Mouse (Mus musculus) limb, embryonic 12.5 days (tissue): ENCODE measurements at regions not wholly inside any gene's neighbourhood (a gene's known extent, or its start where the extent isn't known, plus 50 kb on each side); places are given as distances from the start of the nearest gene placed in this dataset.

Experiments
- ATAC-seq: fragments of 200-750 bp; cut with Nextera tagmentation; 2 replicates; pipeline ENCODE4 v1.8.0; 2017; ENCODE audit warnings: low read depth, moderate TSS enrichment; ENCODE audit not compliant: insufficient number of reproducible peaks, insufficient read depth, low FRiP score, low TSS enrichment
- H3K27ac ChIP-seq: fragments of 300-500 bp; sonication (generic); 2 replicates; pipeline ENCODE4 v1.5.1; 2016; ENCODE audit warnings: mild to moderate bottlenecking, moderate library complexity
- H3K27me3 ChIP-seq: fragments of 300-500 bp; sonication (generic); 2 replicates; pipeline ENCODE4 v1.6.1; 2016; ENCODE audit warnings: mild to moderate bottlenecking, moderate library complexity
- H3K36me3 ChIP-seq: fragments of 300-500 bp; sonication (generic); 2 replicates; pipeline ENCODE4 v1.6.1; 2016; ENCODE audit warnings: mild to moderate bottlenecking, moderate library complexity
- H3K4me1 ChIP-seq: fragments of 300-500 bp; sonication (generic); replicated peaks from 2 replicates; pipeline ENCODE4 v1.6.1; 2016
- H3K4me2 ChIP-seq: fragments of 300-500 bp; sonication (generic); 2 replicates; pipeline ENCODE4 v1.6.1; 2016; ENCODE audit warnings: mild to moderate bottlenecking, moderate library complexity
- H3K4me3 ChIP-seq: fragments of 300-500 bp; sonication (generic); replicated peaks from 2 replicates; pipeline ENCODE4 v1.5.1; 2016; ENCODE audit warnings: mild to moderate bottlenecking
- H3K9ac ChIP-seq: fragments of 300-500 bp; sonication (generic); replicated peaks from 2 replicates; pipeline ENCODE4 v1.6.1; 2016; ENCODE audit warnings: mild to moderate bottlenecking, moderate library complexity
- H3K9me3 ChIP-seq: fragments of 300-500 bp; sonication (generic); 2 replicates; pipeline ENCODE4 v1.6.1; 2016; ENCODE audit warnings: mild to moderate bottlenecking, moderate library complexity
- WGBS: fragments of 180-500 bp; shearing (Covaris S2); methylation state at CpG from one replicate; pipeline ENCODE4 v1.1.7; 2016; 5-methylcytosine and 5-hydroxymethylcytosine counted together

- ATAC-seq, result no peak
- WGBS, result 30% methylated on average over 3 of the region's 3 CpGs
- no peak overlapping the region for H3K4me3 ChIP-seq
- H3K4me1 ChIP-seq, result no peaks in the 10 kb centered on the region
- H3K4me2 ChIP-seq, result no peak overlapping the region
- no peaks in the 10 kb centered on the region for H3K9me3 ChIP-seq
- no peak overlapping the region for H3K9ac ChIP-seq
- H3K36me3 ChIP-seq, result no peaks in the 10 kb centered on the region
- no peaks in the 10 kb centered on the region for H3K27me3 ChIP-seq
- H3K27ac ChIP-seq, result 0 out of 2 replicates have a peak overlapping the region, but pooled peaks have one; percentile 9
These were observed 1130.7 kb downstream of the Gsdmc2 start for GRCm38 (mm10) chr15:62714265-62714664.

- no peaks in the 10 kb centered on the region for H3K9me3 ChIP-seq
- H3K27ac ChIP-seq, result no peak overlapping the region
- ATAC-seq, result no peak
- no peaks in the 10 kb centered on the region for H3K27me3 ChIP-seq
- H3K4me2 ChIP-seq, result no peak overlapping the region
- no peaks in the 10 kb centered on the region for H3K4me1 ChIP-seq
- H3K9ac ChIP-seq, result no peak overlapping the region
- 83% methylated on average over 9 of the region's 9 CpGs for WGBS
- H3K4me3 ChIP-seq, result no peak overlapping the region
- no peaks in the 10 kb centered on the region for H3K36me3 ChIP-seq
These were observed 1132.3 kb downstream of the Gsdmc2 start for GRCm38 (mm10) chr15:62712543-62713131.

DNA sequence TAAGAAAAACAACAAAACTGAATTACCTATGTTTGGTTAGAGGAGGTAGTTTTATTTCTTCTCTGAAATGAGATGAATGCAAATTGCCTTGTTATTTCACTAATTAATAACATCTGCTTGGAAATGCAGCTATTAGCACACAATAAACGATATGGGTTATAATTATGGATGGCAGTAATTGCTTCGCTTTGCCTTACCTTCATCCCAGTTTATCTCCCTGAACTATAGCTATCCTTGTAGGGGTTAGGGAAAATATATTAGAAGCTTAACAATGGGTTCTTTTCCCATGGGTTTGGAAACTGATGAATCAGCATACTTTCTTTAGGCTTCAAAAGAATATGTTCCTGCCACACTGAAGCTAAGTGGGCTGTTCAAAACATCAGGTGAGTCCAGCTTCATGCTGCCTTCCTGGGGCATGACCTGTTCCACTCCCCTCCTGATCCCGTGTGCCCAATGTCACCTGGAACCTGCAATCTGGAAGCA lies 1132.9 kb downstream of the Gsdmc2 start:
- H3K4me2 ChIP-seq, result no peak overlapping the region
- no peak overlapping the region for H3K27ac ChIP-seq
- H3K36me3 ChIP-seq, result no peaks in the 10 kb centered on the region
- no peak overlapping the region for H3K4me3 ChIP-seq
- H3K9me3 ChIP-seq, result no peaks in the 10 kb centered on the region
- no peaks in the 10 kb centered on the region for H3K4me1 ChIP-seq
- no peaks in the 10 kb centered on the region for H3K27me3 ChIP-seq
- ATAC-seq, result no peak
- WGBS, result 71% methylated on average over 3 of the region's 3 CpGs
- no peak overlapping the region for H3K9ac ChIP-seq

- no peak for ATAC-seq
- no peak overlapping the region for H3K4me2 ChIP-seq
- no peaks in the 10 kb centered on the region for H3K36me3 ChIP-seq
- no peaks in the 10 kb centered on the region for H3K27me3 ChIP-seq
- H3K9me3 ChIP-seq, result no peaks in the 10 kb centered on the region
- H3K27ac ChIP-seq, result no peak overlapping the region
- H3K4me3 ChIP-seq, result no peak overlapping the region
- no peaks in the 10 kb centered on the region for H3K4me1 ChIP-seq
- H3K9ac ChIP-seq, result no peak overlapping the region
- 85% methylated on average over 2 of the region's 2 CpGs for WGBS
These were observed 1135.4 kb downstream of the Gsdmc2 start for GRCm38 (mm10) chr15:62709546-62709945.

- no peak for ATAC-seq
- Histone ChIP-seq H3K9ac (no peak overlapping the region), H3K27ac (no peak overlapping the region), H3K4me3 (no peak overlapping the region), H3K4me2 (no peak overlapping the region), H3K9me3 (no peaks in the 10 kb centered on the region), H3K4me1 (peaks cover 3% of the 10 kb centered on the region; the same call in 1 of the 2 replicates), H3K27me3 (no peaks in the 10 kb centered on the region), H3K36me3 (no peaks in the 10 kb centered on the region)
- 59% methylated on average over 1 of the region's 1 CpGs for WGBS
These were observed 1146.4 kb downstream of the Gsdmc2 start for GRCm38 (mm10) chr15:62698559-62698958.

DNA sequence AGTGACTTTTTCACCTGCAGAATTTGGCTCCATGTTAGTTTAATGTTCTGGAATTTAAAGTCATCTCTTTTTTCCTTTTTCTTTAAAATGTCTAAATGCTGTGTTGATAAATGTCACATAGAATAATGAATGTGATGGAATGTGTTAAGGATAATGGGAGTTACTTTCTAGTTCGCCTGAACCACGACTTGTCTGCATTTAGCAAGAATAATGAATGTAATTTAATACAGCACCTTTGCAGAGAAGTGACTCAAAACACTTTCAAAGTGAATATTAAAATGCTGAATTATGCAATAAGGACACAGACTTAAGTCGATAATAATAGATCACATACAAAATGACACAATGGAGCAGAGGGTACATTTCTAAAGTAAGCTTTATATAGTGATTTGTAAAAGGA lies 1150.2 kb downstream of the Gsdmc2 start:
- Histone ChIP-seq H3K9me3 (no peaks in the 10 kb centered on the region), H3K4me1 (peaks cover 3% of the 10 kb centered on the region; the same call in 1 of the 2 replicates), H3K36me3 (no peaks in the 10 kb centered on the region), H3K27ac (no peak overlapping the region), H3K4me3 (no peak overlapping the region), H3K9ac (no peak overlapping the region), H3K4me2 (no peak overlapping the region), H3K27me3 (no peaks in the 10 kb centered on the region)
- 74% methylated on average over 3 of the region's 3 CpGs for WGBS
- no peak for ATAC-seq

DNA sequence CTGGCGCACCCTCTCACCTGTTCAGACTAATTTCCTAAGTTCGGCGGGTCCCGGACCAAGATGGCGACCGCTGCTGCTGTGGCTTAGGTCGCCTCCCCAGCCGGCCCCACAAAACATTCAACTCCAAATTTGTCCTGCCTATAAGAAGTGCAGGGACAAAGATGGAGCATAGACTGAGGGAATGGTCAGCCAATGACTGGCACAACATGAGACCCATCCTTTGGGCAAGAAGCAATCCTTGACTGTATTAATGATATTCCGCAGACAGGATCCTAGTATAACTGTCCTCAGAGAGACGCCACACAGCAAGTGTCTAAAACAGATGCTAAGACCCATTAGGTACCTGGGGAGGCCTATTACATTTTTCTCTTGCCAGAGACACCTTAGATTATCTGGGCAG lies 1151.3 kb downstream of the Gsdmc2 start:
- no peak for ATAC-seq
- Histone ChIP-seq H3K4me2 (no peak overlapping the region), H3K9me3 (no peaks in the 10 kb centered on the region), H3K36me3 (no peaks in the 10 kb centered on the region), H3K27ac (no peak overlapping the region), H3K27me3 (no peaks in the 10 kb centered on the region), H3K4me3 (no peak overlapping the region), H3K9ac (no peak overlapping the region), H3K4me1 (peaks cover 3% of the 10 kb centered on the region; the same call in 1 of the 2 replicates)
- WGBS, result 98% methylated on average over 7 of the region's 10 CpGs

DNA sequence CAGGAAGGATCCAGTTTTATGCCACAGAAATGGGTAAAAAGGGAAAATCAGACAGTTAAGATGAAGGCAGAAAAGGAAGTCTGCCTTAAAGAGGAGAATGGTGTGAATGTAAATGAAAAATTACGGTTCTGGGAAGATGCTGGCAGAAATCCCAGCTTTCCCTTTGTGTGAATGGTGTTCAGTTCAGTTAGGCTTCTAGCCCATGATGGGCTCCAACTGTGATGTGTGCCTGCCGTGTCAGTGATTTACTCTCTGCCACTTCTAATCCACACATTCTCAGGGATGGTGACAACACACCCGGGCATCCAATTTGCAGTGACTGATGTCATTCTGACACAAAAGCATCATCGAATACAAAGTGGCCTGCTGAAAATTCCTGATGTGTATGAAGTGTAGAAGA lies 1171.6 kb downstream of the Gsdmc2 start:
- H3K4me1 ChIP-seq, result no peaks in the 10 kb centered on the region
- no peaks in the 10 kb centered on the region for H3K9me3 ChIP-seq
- H3K27me3 ChIP-seq, result no peaks in the 10 kb centered on the region
- no peak overlapping the region for H3K27ac ChIP-seq
- no peak overlapping the region for H3K4me3 ChIP-seq
- H3K36me3 ChIP-seq, result no peaks in the 10 kb centered on the region
- no peak overlapping the region for H3K9ac ChIP-seq
- no peak overlapping the region for H3K4me2 ChIP-seq
- WGBS, result 81% methylated on average over 4 of the region's 4 CpGs
- no peak for ATAC-seq

DNA sequence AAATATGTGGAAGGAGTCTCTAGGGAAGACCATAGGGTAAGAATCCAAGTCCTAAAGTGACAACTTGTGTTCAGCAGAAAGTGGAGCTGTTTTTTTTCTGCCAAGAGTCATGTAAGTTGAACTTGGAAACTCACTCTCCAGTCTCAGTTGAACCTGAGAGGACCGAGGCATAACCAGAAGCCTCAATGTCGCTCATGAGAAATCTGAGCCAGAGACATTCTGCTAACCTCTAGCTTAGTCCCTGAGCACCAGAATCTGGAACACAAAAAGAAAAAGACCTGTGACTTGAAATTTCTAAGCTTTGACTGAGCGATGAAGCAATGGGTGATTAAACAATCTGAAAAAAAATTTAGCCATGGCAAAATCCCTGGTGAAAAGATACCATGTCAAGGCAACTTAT lies 1175.0 kb downstream of the Gsdmc2 start:
- no peaks in the 10 kb centered on the region for H3K9me3 ChIP-seq
- no peaks in the 10 kb centered on the region for H3K36me3 ChIP-seq
- no peak overlapping the region for H3K27ac ChIP-seq
- no peak for ATAC-seq
- H3K27me3 ChIP-seq, result no peaks in the 10 kb centered on the region
- H3K4me1 ChIP-seq, result no peaks in the 10 kb centered on the region
- H3K4me3 ChIP-seq, result no peak overlapping the region
- H3K9ac ChIP-seq, result no peak overlapping the region
- WGBS, result 91% methylated on average over 3 of the region's 3 CpGs
- H3K4me2 ChIP-seq, result no peak overlapping the region

- Histone ChIP-seq H3K4me1 (no peaks in the 10 kb centered on the region), H3K27ac (no peak overlapping the region), H3K9me3 (no peaks in the 10 kb centered on the region), H3K36me3 (no peaks in the 10 kb centered on the region), H3K27me3 (no peaks in the 10 kb centered on the region), H3K4me3 (no peak overlapping the region), H3K9ac (no peak overlapping the region), H3K4me2 (no peak overlapping the region)
- no peak for ATAC-seq
- 76% methylated on average over 4 of the region's 4 CpGs for WGBS
These were observed 1185.9 kb downstream of the Gsdmc2 start for GRCm38 (mm10) chr15:62659096-62659495.

DNA sequence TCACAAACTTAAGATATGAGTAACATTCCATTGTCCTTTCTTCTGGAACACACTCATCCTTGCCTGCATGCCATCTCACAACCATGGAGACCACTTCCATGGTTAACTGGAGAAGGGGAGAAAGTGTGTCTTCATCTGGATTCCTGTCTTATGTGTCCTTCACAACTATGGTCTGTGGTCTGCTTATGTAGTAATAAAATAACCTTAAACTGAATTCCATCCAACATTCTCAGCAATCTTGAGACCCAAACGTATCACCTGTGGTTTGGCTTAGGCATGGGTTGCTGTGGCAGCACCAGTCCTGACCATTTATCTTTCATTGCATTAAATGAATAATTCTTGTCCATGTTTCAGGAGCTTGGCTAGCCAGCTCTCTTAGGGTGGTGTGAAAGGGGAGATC lies 1186.3 kb downstream of the Gsdmc2 start:
- WGBS, result 88% methylated on average over 1 of the region's 1 CpGs
- Histone ChIP-seq H3K9me3 (no peaks in the 10 kb centered on the region), H3K27ac (no peak overlapping the region), H3K4me1 (no peaks in the 10 kb centered on the region), H3K4me3 (no peak overlapping the region), H3K36me3 (no peaks in the 10 kb centered on the region), H3K27me3 (no peaks in the 10 kb centered on the region), H3K9ac (no peak overlapping the region), H3K4me2 (no peak overlapping the region)
- ATAC-seq, result no peak

DNA sequence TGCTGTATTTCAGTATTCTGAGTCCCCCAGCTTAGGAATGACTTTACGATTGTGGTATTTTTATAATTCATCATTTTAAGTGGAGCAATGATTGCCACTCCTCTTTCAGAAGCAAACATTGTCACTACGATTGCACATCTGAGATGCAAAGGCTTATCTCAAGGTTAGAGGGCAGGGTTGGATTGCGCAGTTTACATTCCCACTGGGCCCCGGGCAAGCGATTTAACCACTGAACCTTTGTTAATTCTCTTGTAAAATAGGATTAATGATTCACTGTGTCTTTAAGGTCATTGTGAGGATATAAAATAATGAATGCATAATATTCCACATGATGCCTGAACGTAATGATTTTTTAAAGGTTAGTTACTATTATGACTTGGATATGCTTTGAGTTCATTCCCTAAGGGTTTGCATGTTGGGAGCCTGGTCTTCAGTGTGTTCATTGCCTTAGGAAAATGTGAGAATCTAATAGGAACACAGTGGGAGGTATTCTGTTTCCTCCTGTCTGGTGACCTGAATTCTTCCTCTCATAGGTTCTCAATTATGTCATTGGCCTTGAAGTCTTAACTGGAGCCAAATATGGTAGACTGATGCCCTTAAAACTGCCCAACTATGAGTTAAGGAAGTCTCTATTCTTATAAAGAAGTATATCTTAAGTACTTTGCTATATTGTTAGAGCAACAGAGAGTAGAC lies 1198.4 kb downstream of the Gsdmc2 start:
- no peaks in the 10 kb centered on the region for H3K9me3 ChIP-seq
- H3K4me1 ChIP-seq, result no peaks in the 10 kb centered on the region
- H3K27ac ChIP-seq, result no peak overlapping the region
- ATAC-seq, result no peak
- no peaks in the 10 kb centered on the region for H3K27me3 ChIP-seq
- H3K4me3 ChIP-seq, result no peak overlapping the region
- H3K9ac ChIP-seq, result no peak overlapping the region
- H3K4me2 ChIP-seq, result no peak overlapping the region
- no peaks in the 10 kb centered on the region for H3K36me3 ChIP-seq
- 89% methylated on average over 6 of the region's 6 CpGs for WGBS
